Mouse (Mus musculus): ENCODE data around the gene Ptprm. TPM values are rescaled to one million over a fixed set of nuclear protein-coding genes. Genes with fewer than 3 reads are reported as not detected.

The Ptprm gene
- polyA plus RNA-seq, 1 experiment from 2014 or later, result 19.9 TPM

DNA sequence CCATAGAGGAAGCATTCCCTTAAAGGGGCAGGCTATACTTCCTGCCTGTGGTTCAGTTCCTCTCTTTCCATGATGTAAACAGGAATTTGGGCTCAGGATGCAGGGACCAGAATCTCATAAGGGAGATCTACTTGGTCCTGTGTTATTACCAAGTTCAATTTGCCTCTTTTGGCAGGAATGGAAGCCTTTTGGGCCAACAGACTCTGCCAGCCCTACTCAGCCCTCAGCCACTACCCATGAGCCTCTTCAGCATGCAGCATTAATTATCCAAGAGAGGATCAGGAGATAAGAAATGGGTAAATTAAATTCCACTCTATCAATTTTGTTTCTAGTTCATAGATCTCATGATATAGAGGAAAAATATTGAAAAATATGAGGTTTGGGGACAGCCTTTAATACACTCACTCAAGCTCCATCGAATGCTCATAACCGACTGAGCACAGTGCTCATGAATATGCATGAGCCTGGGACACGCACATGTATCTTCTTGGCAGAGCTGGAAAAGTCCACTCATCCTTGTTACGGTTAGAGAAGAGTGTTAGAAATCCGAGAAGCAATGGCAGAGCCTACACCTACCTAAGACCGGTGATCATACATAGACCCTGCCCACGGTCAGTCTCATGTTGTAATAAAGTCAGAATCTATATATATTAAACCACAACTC, 197.0 kb downstream of the Ptprm start:
- H3K9me3 ChIP-seq (ENCODE audit: control insufficient read depth, low read length), result no peaks in the 10 kb centered on the region
- H3K4me2 ChIP-seq (ENCODE audit: low read length), result no peak overlapping the region
- H3K27ac ChIP-seq (ENCODE audit: low read depth, low read length), result no peak overlapping the region
- ATAC-seq, result peak; percentile 83
- no peaks in the 10 kb centered on the region for H3K36me3 ChIP-seq (ENCODE audit: control insufficient read depth, insufficient read depth, low read length)
- no peak overlapping the region for H3K9ac ChIP-seq (ENCODE audit: low read depth, low read length)
- no peaks in the 10 kb centered on the region for H3K27me3 ChIP-seq (replicated peaks; ENCODE audit: control insufficient read depth, insufficient read depth, low read length)
- WGBS, result 41% methylated on average over 7 of the region's 7 CpGs
- H3K4me3 ChIP-seq (ENCODE audit: low read length), result no peak overlapping the region
- peaks cover 3% of the 10 kb centered on the region for H3K4me1 ChIP-seq (ENCODE audit: control insufficient read depth, insufficient read depth, low read depth, low read length)

DNA sequence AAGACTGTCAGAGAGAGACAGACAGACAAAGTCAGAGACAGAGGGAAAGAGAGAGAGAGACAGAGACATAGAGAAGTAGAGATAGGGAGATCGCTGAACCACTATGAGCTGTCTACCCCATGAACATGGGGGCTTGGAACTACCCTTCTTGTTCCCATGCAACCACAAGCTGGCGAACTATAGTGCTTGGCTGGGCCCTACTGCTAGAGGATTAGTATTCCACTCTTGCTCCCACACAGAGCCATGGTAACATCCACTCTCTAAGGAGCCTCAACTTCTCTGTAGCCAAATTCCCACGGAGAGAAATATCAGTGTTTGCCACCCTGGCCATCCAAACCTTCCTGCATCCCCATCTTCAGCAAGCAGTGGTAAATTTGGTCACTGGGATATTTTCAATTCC, 202.0 kb downstream of the Ptprm start:
- H3K4me1 ChIP-seq (ENCODE audit: control insufficient read depth, insufficient read depth, low read depth, low read length), result peaks cover 3% of the 10 kb centered on the region
- peak; percentile 94 for ATAC-seq
- H3K9ac ChIP-seq (ENCODE audit: low read depth, low read length), result no peak overlapping the region
- no peaks in the 10 kb centered on the region for H3K27me3 ChIP-seq (replicated peaks; ENCODE audit: control insufficient read depth, insufficient read depth, low read length)
- WGBS, result 71% methylated on average over 3 of the region's 3 CpGs
- 0 out of 2 replicates have a peak, but pooled peaks cover 3% of the 10 kb centered on the region for H3K9me3 ChIP-seq (ENCODE audit: control insufficient read depth, low read length)
- H3K4me3 ChIP-seq (ENCODE audit: low read length), result no peak overlapping the region
- H3K4me2 ChIP-seq (ENCODE audit: low read length), result no peak overlapping the region
- H3K36me3 ChIP-seq (ENCODE audit: control insufficient read depth, insufficient read depth, low read length), result no peaks in the 10 kb centered on the region
- H3K27ac ChIP-seq (ENCODE audit: low read depth, low read length), result no peak overlapping the region

DNA sequence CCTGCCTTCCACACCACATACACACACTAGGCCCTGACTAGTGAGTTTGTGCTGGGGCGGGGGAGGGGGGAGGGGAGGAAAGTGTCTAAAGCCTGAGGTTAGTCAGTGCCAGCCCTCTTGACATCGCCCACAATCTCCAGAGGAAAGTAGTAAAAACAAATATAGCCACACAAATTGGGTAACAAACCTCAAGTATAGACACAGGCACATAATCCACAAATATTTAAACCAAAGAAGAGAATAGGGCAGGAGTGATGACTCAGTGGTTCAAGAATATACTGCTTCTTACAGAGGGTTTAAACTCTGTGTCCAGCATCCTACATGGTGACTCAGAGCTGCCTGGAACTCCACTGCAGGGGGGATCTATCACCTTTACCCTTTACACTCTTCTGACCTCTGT, 203.8 kb downstream of the Ptprm start:
- Histone ChIP-seq H3K9ac (ENCODE audit: low read depth, low read length) (no peak overlapping the region), H3K4me3 (ENCODE audit: low read length) (no peak overlapping the region), H3K4me1 (ENCODE audit: control insufficient read depth, insufficient read depth, low read depth, low read length) (no peaks in the 10 kb centered on the region), H3K4me2 (ENCODE audit: low read length) (no peak overlapping the region), H3K27ac (ENCODE audit: low read depth, low read length) (no peak overlapping the region), H3K36me3 (ENCODE audit: control insufficient read depth, insufficient read depth, low read length) (no peaks in the 10 kb centered on the region), H3K9me3 (ENCODE audit: control insufficient read depth, low read length) (peaks cover 3% of the 10 kb centered on the region; the same call in 1 of the 2 replicates), H3K27me3 (replicated peaks; ENCODE audit: control insufficient read depth, insufficient read depth, low read length) (no peaks in the 10 kb centered on the region)
- ATAC-seq, result no peak
- 92% methylated on average over 2 of the region's 2 CpGs for WGBS

DNA sequence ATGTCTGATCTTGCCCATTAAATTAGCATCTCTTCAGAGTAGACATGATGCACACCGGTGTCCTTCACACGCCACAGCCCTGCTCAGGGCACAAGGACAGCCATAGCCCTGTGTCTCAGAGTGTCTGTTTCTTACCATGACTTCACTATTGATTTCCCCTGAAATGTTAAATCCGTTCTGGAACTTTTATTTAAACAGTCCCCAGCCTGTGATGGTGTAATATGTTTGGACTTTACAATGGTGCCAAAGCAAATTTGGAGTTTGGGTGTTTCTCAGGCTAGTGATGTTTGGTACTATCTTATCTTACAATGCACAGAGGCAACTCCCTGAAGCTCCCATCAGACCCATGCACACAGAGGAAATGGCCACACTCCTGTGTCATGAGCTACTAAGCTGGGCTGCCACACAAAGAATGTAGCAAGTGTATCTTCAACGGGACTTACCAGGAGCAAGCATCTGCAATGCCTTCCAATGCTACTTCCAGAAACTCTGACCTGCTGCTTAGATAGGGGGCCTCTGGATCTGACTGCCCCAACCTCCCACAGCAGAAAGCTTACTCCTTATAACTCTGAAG, 212.0 kb downstream of the Ptprm start:
- Histone ChIP-seq H3K9ac (ENCODE audit: low read depth, low read length) (no peak overlapping the region), H3K4me1 (ENCODE audit: control insufficient read depth, insufficient read depth, low read depth, low read length) (no peaks in the 10 kb centered on the region), H3K36me3 (ENCODE audit: control insufficient read depth, insufficient read depth, low read length) (no peaks in the 10 kb centered on the region), H3K27me3 (replicated peaks; ENCODE audit: control insufficient read depth, insufficient read depth, low read length) (no peaks in the 10 kb centered on the region), H3K27ac (ENCODE audit: low read depth, low read length) (no peak overlapping the region), H3K9me3 (ENCODE audit: control insufficient read depth, low read length) (no peaks in the 10 kb centered on the region; the same call in 1 of the 2 replicates), H3K4me2 (ENCODE audit: low read length) (no peak overlapping the region), H3K4me3 (ENCODE audit: low read length) (no peak overlapping the region)
- 80% methylated on average over 4 of the region's 4 CpGs for WGBS
- ATAC-seq, result no peak

DNA sequence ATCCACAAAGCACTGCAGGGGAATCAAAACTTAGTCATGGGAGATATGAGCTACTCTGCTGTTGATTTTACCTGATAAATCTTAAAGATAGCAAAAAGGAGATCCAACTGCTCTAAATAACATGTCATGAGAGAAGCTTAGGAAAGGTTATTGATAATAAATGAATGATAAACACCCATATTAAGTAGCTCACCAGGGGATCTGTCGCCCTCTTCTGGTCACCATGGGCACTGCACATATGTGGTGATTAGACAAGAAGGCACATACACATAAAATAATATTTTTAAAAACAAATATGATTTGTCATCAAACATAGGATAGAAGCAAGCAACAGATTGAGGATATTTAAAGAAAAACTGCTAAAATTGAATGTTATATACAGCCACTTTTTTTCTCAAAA, 213.8 kb downstream of the Ptprm start:
- no peak overlapping the region for H3K4me2 ChIP-seq (ENCODE audit: low read length)
- 45% methylated on average over 1 of the region's 1 CpGs for WGBS
- no peak overlapping the region for H3K9ac ChIP-seq (ENCODE audit: low read depth, low read length)
- ATAC-seq, result no peak
- H3K36me3 ChIP-seq (ENCODE audit: control insufficient read depth, insufficient read depth, low read length), result no peaks in the 10 kb centered on the region
- H3K4me1 ChIP-seq (ENCODE audit: control insufficient read depth, insufficient read depth, low read depth, low read length), result peaks cover 2% of the 10 kb centered on the region; the same call in 1 of the 2 replicates
- no peaks in the 10 kb centered on the region for H3K9me3 ChIP-seq (ENCODE audit: control insufficient read depth, low read length)
- H3K4me3 ChIP-seq (ENCODE audit: low read length), result no peak overlapping the region
- no peak overlapping the region for H3K27ac ChIP-seq (ENCODE audit: low read depth, low read length)
- H3K27me3 ChIP-seq (replicated peaks; ENCODE audit: control insufficient read depth, insufficient read depth, low read length), result no peaks in the 10 kb centered on the region

DNA sequence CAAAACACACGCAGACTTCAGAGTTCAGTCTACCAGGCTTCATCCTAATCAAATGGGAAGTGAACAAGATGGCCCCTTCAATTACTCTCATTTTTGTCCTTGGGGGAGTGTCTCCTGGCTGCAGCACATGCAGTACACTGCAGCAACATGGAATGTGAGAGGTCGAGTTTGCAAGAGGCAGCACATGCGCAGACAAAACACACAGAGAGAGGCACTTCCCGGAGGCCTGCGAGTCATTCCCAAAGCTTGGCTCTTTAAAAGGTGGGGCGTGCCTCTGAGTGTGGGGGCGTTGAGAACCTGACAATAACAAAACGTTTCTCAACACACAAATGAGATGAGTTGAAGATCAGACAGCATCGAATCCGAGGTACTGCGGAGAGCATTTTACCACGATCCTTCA, 215.3 kb downstream of the Ptprm start:
- Histone ChIP-seq H3K9me3 (ENCODE audit: control insufficient read depth, low read length) (no peaks in the 10 kb centered on the region), H3K4me3 (ENCODE audit: low read length) (no peak overlapping the region), H3K36me3 (ENCODE audit: control insufficient read depth, insufficient read depth, low read length) (no peaks in the 10 kb centered on the region), H3K27me3 (replicated peaks; ENCODE audit: control insufficient read depth, insufficient read depth, low read length) (no peaks in the 10 kb centered on the region), H3K9ac (ENCODE audit: low read depth, low read length) (no peak overlapping the region), H3K27ac (ENCODE audit: low read depth, low read length) (no peak overlapping the region), H3K4me2 (ENCODE audit: low read length) (no peak overlapping the region), H3K4me1 (ENCODE audit: control insufficient read depth, insufficient read depth, low read depth, low read length) (peaks cover 2% of the 10 kb centered on the region; the same call in 1 of the 2 replicates)
- ATAC-seq, result no peak
- WGBS, result 75% methylated on average over 12 of the region's 12 CpGs

DNA sequence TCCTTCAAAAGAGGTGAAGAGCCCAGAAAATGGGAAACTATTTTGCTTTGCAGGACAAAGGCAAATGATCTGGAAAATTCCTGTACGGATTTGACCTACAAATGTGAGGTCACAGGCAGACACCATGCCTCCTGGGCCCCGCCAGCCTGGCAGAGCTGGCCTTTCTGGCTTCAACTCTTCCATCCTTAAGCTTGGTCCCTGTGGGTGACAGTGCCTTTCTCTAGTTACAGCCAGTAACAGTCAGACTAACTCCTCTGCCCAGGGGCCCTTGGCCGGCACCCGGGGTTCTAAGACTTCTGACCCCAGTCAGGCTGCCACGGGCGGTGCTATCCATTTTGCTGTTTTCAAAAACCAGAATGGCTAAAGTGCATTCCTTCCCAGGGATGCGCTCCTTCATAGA, 217.4 kb downstream of the Ptprm start:
- ATAC-seq, result no peak
- WGBS, result 92% methylated on average over 7 of the region's 7 CpGs

DNA sequence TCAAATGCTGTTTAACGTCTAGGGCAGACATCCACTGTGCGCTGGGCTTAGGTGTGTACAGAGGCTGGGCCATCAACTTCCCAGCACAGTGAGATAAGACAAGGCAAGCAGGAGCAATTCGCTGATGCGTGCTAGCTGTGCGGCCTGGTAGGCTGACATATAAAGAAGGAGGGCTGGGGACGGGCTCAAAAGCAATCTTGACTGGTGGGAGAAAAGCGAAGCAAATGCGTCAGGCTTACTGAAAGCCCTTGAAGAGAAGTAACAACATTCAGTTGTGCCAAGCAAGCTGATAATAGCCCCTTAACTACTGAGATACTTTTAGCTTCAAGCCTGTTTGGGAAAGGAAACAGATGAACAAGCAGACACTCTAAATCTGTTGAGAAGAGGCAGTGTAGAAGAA, 217.8 kb downstream of the Ptprm start:
- Histone ChIP-seq H3K9me3 (ENCODE audit: control insufficient read depth, low read length) (no peaks in the 10 kb centered on the region), H3K4me2 (ENCODE audit: low read length) (no peak overlapping the region), H3K4me1 (ENCODE audit: control insufficient read depth, insufficient read depth, low read depth, low read length) (peaks cover 7% of the 10 kb centered on the region), H3K27ac (ENCODE audit: low read depth, low read length) (no peak overlapping the region), H3K36me3 (ENCODE audit: control insufficient read depth, insufficient read depth, low read length) (no peaks in the 10 kb centered on the region), H3K9ac (ENCODE audit: low read depth, low read length) (no peak overlapping the region), H3K27me3 (replicated peaks; ENCODE audit: control insufficient read depth, insufficient read depth, low read length) (no peaks in the 10 kb centered on the region), H3K4me3 (ENCODE audit: low read length) (no peak overlapping the region)
- whole genome bisulfite sequencing, result 71% methylated on average over 8 of the region's 8 CpGs
- no peak for ATAC-seq

More for the DNA sequence above, 217.4 kb downstream of the Ptprm start:
- no peak overlapping the region for H3K27ac ChIP-seq (ENCODE audit: low read depth, low read length)
- H3K4me1 ChIP-seq (ENCODE audit: control insufficient read depth, insufficient read depth, low read depth, low read length), result peaks cover 7% of the 10 kb centered on the region
- H3K4me2 ChIP-seq (ENCODE audit: low read length), result no peak overlapping the region
- H3K36me3 ChIP-seq (ENCODE audit: control insufficient read depth, insufficient read depth, low read length), result no peaks in the 10 kb centered on the region
- no peaks in the 10 kb centered on the region for H3K27me3 ChIP-seq (replicated peaks; ENCODE audit: control insufficient read depth, insufficient read depth, low read length)
- H3K9me3 ChIP-seq (ENCODE audit: control insufficient read depth, low read length), result no peaks in the 10 kb centered on the region
- no peak overlapping the region for H3K9ac ChIP-seq (ENCODE audit: low read depth, low read length)
- no peak overlapping the region for H3K4me3 ChIP-seq (ENCODE audit: low read length)

DNA sequence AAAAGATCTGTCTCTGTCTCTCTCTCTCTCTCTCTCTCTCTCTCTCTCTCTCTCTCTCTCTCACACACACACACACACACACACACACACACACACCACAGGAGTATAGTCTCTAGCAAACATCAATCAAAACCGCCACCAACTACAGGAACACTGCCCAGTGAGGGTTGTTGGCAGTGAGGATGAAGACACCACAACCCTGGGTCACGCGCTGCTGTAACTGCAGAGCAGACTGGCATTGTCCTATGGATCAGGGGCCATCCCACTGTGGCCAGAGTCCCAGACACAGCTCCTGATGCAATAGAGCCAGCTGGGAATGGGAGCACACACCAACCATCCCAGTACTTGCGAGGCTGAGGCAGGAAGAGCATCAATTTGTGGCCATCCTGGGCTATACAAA, 220.0 kb downstream of the Ptprm start:
- 85% methylated on average over 4 of the region's 4 CpGs for WGBS

More for the DNA sequence above, 220.0 kb downstream of the Ptprm start:
- H3K9me3 ChIP-seq (ENCODE audit: control insufficient read depth, low read length), result no peaks in the 10 kb centered on the region
- no peak overlapping the region for H3K4me3 ChIP-seq (ENCODE audit: low read length)
- H3K4me2 ChIP-seq (ENCODE audit: low read length), result no peak overlapping the region
- H3K9ac ChIP-seq (ENCODE audit: low read depth, low read length), result no peak overlapping the region
- H3K27ac ChIP-seq (ENCODE audit: low read depth, low read length), result no peak overlapping the region
- H3K4me1 ChIP-seq (ENCODE audit: control insufficient read depth, insufficient read depth, low read depth, low read length), result peaks cover 7% of the 10 kb centered on the region
- ATAC-seq, result no peak
- no peaks in the 10 kb centered on the region for H3K27me3 ChIP-seq (replicated peaks; ENCODE audit: control insufficient read depth, insufficient read depth, low read length)
- no peaks in the 10 kb centered on the region for H3K36me3 ChIP-seq (ENCODE audit: control insufficient read depth, insufficient read depth, low read length)

Data from hindbrain, embryonic 16.5 days (tissue).